Mouse (Mus musculus) liver, postnatal 0 days (tissue): ENCODE data around the gene Sorbs1. TPM values are rescaled to one million over a fixed set of nuclear protein-coding genes. Genes with fewer than 3 reads are reported as not detected.

ENCODE experiments used
- ATAC-seq: fragments of 200-750 bp; cut with Nextera tagmentation; 2 replicates; pipeline ENCODE4 v1.8.0; 2017; ENCODE audit warnings: mild to moderate bottlenecking, moderate library complexity
- DNase-seq: peaks from one replicate; pipeline ENCODE4 v3.0.0-alpha.2; 2016
- H3K27ac ChIP-seq: fragments of 300-500 bp; sonication (generic); 2 replicates; pipeline ENCODE4 v1.5.1; 2014; ENCODE audit warnings: antibody characterized with exemption, moderate library complexity, mild to moderate bottlenecking, low read depth
- H3K27me3 ChIP-seq: fragments of 300-500 bp; sonication (generic); 2 replicates; pipeline ENCODE4 v1.6.1; 2014; ENCODE audit warnings: low read length, control low read depth, mixed read lengths; ENCODE audit not compliant: insufficient read depth
- H3K36me3 ChIP-seq: fragments of 300-500 bp; sonication (generic); replicated peaks from 2 replicates; pipeline ENCODE4 v1.6.1; 2014; ENCODE audit warnings: mild to moderate bottlenecking, control low read depth, low read length, moderate library complexity, mixed read lengths; ENCODE audit not compliant: insufficient read depth
- H3K4me1 ChIP-seq: fragments of 300-500 bp; sonication (generic); 2 replicates; pipeline ENCODE4 v1.6.1; 2014; ENCODE audit warnings: antibody characterized with exemption, mild to moderate bottlenecking, control low read depth; ENCODE audit not compliant: insufficient read depth
- H3K4me2 ChIP-seq: fragments of 300-500 bp; sonication (generic); 2 replicates; pipeline ENCODE4 v1.6.1; 2014; ENCODE audit warnings: low read depth, mild to moderate bottlenecking, low read length, moderate library complexity, mixed read lengths
- H3K4me3 ChIP-seq: fragments of 300-500 bp; sonication (generic); 2 replicates; pipeline ENCODE4 v1.5.1; 2014; ENCODE audit warnings: low read depth, low read length
- H3K9ac ChIP-seq: fragments of 300-500 bp; sonication (generic); replicated peaks from 2 replicates; pipeline ENCODE4 v1.6.1; 2014; ENCODE audit warnings: mild to moderate bottlenecking, moderate library complexity
- H3K9me3 ChIP-seq: fragments of 300-500 bp; sonication (generic); 2 replicates; pipeline ENCODE4 v1.6.1; 2016; ENCODE audit warnings: mild to moderate bottlenecking, control low read depth, low read length, mixed read lengths
- CTCF ChIP-seq: sonication (generic); IDR thresholded peaks from 2 replicates; pipeline ENCODE4 v1.5.1; 2016; ENCODE audit warnings: antibody characterized with exemption, low read depth
- EP300 ChIP-seq: IDR thresholded peaks from 2 replicates; pipeline ENCODE4 v1.6.1; 2016; ENCODE audit warnings: antibody characterized with exemption, low read depth, mild to moderate bottlenecking
- WGBS: fragments of 180-500 bp; shearing (Covaris S2); extraction: QIAGEN DNeasy Blood & Tissue Kit; methylation state at CpG from one replicate; pipeline ENCODE4 v1.1.7; 2014; ENCODE audit not compliant: insufficient replicate concordance; 5-methylcytosine and 5-hydroxymethylcytosine counted together
- polyA plus RNA-seq: library from polyadenylated mRNA; unstranded; fragments of >200 nt; fragmentation: Nextera tagmentation; extraction: Ambion mirVana; gene quantifications from 2 replicates; pipeline ENCODE4 v1.2.1, GENCODE M21; 2015

Gene Sorbs1
- polyA plus RNA-seq, 1 experiment from 2014 or later: 30.4 TPM

DNA sequence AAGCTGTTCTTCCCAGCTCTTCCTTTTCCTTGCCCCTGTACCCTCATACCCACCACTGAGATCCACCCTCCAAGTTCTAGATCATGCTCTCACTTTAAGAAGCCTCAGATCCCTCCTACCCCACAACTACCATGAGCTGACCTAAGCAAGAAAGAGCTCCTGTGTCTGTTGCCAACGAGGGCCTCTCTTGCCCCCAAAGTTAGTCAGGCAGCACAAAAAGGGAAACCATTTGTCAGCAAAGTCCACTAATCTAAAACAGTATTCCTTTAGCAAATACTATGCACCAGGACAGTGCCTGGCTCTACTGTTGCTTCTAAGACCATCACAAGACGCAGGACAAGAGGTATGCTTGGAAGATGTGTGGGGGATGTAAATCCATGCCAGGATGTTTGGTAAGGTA, 106.4 kb downstream of the Sorbs1 start:
- Histone ChIP-seq H3K4me2 (no peak overlapping the region), H3K36me3 (no peaks in the 10 kb centered on the region), H3K4me1 (peaks cover 25% of the 10 kb centered on the region), H3K4me3 (no peak overlapping the region), H3K27ac (no peak overlapping the region), H3K27me3 (no peaks in the 10 kb centered on the region), H3K9me3 (no peaks in the 10 kb centered on the region), H3K9ac (no peak overlapping the region)
- TF ChIP-seq CTCF (no peak), EP300 (no peak)
- ATAC-seq (no peak), DNase-seq (no peak)
- 74% methylated on average over 2 of the region's 2 CpGs for WGBS

DNA sequence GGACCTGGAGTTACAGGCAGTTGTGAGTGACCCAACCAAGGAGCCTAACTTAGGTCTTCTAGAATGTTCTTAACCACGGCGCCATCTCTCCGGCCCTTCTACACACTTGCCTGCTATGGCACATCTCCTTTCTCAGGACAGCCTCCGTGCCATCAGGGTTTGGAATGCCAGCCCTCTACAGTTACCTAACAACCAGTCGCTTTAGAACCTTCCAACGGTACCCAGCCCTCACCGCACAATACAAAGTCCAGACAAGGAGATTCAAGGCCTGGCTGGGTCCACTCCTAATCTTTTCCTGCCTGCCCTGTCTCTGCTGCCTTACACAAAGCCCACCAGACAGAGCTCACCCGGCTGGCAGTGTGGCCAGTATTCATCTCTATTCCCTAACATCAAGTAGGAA, 106.9 kb downstream of the Sorbs1 start:
- TF ChIP-seq EP300: no peak
- TF ChIP-seq CTCF: no peak
- H3K4me3 ChIP-seq: no peak overlapping the region
- 89% methylated on average over 8 of the region's 8 CpGs for WGBS
- H3K4me2 ChIP-seq: no peak overlapping the region
- ATAC-seq (no peak), DNase-seq (no peak)
- H3K9ac ChIP-seq: no peak overlapping the region
- H3K4me1 ChIP-seq: peaks cover 30% of the 10 kb centered on the region
- no peak overlapping the region for H3K27ac ChIP-seq
- no peaks in the 10 kb centered on the region for H3K9me3 ChIP-seq
- no peaks in the 10 kb centered on the region for H3K36me3 ChIP-seq
- no peaks in the 10 kb centered on the region for H3K27me3 ChIP-seq

DNA sequence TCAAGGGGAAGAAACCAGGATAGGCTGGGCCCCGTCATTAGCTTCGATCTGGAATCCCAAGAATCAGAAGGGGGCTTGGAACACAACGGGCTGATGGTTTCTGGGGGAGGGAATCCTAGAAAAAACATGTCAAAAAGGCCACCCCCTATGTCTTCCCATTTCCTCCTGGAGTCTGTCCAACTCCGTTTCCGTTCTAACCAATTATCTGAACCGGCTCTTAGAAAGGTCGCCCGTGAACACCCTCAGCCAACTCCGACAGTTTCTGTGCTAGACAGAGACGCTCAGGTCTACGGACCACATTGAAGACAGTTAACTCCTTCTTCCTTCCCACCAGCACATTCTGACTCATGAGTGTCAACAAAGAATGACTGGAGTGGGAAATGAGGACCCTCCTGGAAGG, 107.8 kb downstream of the Sorbs1 start:
- Histone ChIP-seq H3K27me3 (no peaks in the 10 kb centered on the region), H3K9me3 (no peaks in the 10 kb centered on the region), H3K36me3 (no peaks in the 10 kb centered on the region), H3K4me1 (peaks cover 36% of the 10 kb centered on the region), H3K4me3 (no peak overlapping the region), H3K9ac (no peak overlapping the region), H3K27ac (peak overlapping the region; percentile 25), H3K4me2 (no peak overlapping the region)
- ATAC-seq: no peak
- TF ChIP-seq EP300: peak; percentile 44; the same call in 1 of the 2 replicates
- no peak for TF ChIP-seq CTCF
- WGBS: 48% methylated on average over 11 of the region's 11 CpGs
- no peak for DNase-seq

DNA sequence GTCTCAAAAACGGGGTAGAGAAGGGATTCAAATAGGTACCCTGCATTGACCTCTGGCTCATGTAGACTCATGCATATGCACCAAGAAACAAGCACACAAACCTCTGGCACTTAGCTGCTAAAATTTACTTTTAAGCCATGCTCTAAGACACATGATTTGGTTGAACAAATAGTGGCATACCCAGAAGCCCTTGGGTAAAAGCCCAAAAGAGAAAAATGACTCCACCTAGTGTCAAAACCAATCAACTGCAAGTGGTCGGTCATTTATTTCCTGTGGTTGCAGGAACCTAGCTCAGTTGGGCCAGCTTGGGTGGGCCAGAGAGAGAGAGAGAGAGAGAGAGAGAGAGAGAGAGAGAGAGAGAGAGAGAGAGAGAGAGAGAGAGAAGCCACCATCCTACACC, 109.0 kb downstream of the Sorbs1 start:
- WGBS: 58% methylated on average over 2 of the region's 2 CpGs
- DNase-seq: no peak
- no peak overlapping the region for H3K9ac ChIP-seq

DNA sequence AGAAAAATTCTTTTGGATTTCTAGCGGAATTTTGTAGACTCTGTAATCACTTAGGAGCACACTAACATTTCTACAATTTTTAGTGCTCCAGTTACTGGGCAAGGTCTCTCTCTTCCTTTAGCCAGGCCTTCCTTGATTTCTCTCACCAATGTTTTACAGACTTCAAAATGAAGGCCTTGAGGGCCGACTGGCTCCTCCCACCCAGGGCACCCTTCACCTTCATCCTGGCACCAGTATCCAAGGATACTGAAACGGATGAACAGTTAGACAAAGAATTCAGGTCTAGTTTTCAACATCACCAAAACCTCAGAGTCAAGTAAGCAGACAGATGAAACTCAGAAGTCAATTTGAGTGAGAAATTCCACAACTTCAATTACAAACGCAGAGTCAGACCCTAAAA, 109.6 kb downstream of the Sorbs1 start:
- peaks cover 32% of the 10 kb centered on the region for H3K4me1 ChIP-seq
- H3K9me3 ChIP-seq: no peaks in the 10 kb centered on the region
- no peak overlapping the region for H3K27ac ChIP-seq
- ATAC-seq (no peak), DNase-seq (no peak)
- no peak overlapping the region for H3K4me3 ChIP-seq
- TF ChIP-seq CTCF (no peak), EP300 (no peak)
- H3K4me2 ChIP-seq: peak overlapping the region; percentile 12; the same call in 1 of the 2 replicates
- H3K36me3 ChIP-seq: no peaks in the 10 kb centered on the region
- no peaks in the 10 kb centered on the region for H3K27me3 ChIP-seq
- WGBS: 72% methylated on average over 4 of the region's 4 CpGs
- no peak overlapping the region for H3K9ac ChIP-seq

More for the DNA sequence above, 109.0 kb downstream of the Sorbs1 start:
- H3K9me3 ChIP-seq: no peaks in the 10 kb centered on the region
- H3K27me3 ChIP-seq: no peaks in the 10 kb centered on the region
- no peak overlapping the region for H3K4me3 ChIP-seq
- H3K27ac ChIP-seq: no peak overlapping the region; the same call in 1 of the 2 replicates
- TF ChIP-seq EP300: no peak
- peak; percentile 61 for TF ChIP-seq CTCF
- no peaks in the 10 kb centered on the region for H3K36me3 ChIP-seq
- no peak overlapping the region for H3K4me2 ChIP-seq
- H3K4me1 ChIP-seq: peaks cover 34% of the 10 kb centered on the region
- ATAC-seq: no peak

DNA sequence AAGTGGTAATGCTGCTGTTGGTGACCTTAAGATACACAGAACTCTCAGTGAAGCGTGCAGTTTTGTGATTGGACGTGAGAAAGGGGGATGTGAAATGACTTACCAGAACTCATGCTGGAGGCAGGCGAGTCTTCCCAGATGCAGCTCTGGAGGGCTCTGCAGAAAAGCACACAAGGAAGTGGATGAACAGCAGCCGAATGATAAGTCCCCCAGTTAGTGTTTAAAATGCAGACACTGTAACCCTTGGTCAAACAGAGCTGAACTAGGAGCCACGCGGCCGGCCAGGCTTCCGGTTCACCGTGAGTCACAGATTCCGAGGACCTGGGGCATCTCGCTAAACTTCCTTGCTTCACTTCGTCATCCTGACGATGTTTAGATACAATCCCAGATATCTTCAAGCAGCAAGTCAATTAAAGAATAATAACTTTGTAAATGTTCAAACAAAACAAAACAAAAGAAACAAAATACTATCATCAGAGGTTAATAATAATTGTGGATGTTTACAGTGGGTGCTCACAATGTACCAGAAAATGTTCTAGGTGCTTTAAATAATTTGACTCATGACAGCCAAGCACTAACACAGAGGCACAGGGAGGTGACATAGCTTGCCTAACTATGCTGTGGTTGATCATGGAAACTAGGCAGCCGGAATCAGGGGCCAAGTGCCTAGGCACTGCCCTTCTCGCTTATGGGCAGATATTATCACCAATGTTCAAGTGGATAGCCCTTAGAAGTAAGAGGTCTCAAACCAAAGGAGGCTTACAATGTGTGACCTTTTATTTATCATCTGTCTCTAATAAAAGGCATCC, 111.2 kb downstream of the Sorbs1 start:
- Histone ChIP-seq H3K36me3 (no peaks in the 10 kb centered on the region), H3K27me3 (no peaks in the 10 kb centered on the region), H3K9ac (no peak overlapping the region), H3K4me1 (peaks cover 30% of the 10 kb centered on the region), H3K4me3 (no peak overlapping the region), H3K9me3 (no peaks in the 10 kb centered on the region), H3K27ac (peak overlapping the region; percentile 63), H3K4me2 (no peak overlapping the region)
- WGBS: 32% methylated on average over 15 of the region's 15 CpGs
- peak; percentile 21; the same call in 1 of the 2 replicates for ATAC-seq
- no peak for TF ChIP-seq CTCF
- TF ChIP-seq EP300: peak; percentile 54; the same call in 1 of the 2 replicates
- peak; percentile 67 for DNase-seq
